Mouse (Mus musculus) ES-Bruce4 (cell line): ENCODE measurements at regions not wholly inside any gene's neighbourhood (a gene's known extent, or its start where the extent isn't known, plus 50 kb on each side); places are given as distances from the start of the nearest gene placed in this dataset.

ENCODE experiments used
- CTCF ChIP-seq: IDR thresholded peaks from one replicate; pipeline ENCODE4 v1.8.1; 2011; ENCODE audit warnings: low read depth, low read length
- EP300 ChIP-seq: IDR thresholded peaks from 2 replicates; pipeline ENCODE4 v1.6.1; 2011; ENCODE audit warnings: low read depth, low read length; ENCODE audit not compliant: insufficient read depth
- POLR2A ChIP-seq: IDR thresholded peaks from one replicate; pipeline ENCODE4 v1.8.1; 2011; ENCODE audit warnings: low read length; ENCODE audit not compliant: insufficient read depth

DNA sequence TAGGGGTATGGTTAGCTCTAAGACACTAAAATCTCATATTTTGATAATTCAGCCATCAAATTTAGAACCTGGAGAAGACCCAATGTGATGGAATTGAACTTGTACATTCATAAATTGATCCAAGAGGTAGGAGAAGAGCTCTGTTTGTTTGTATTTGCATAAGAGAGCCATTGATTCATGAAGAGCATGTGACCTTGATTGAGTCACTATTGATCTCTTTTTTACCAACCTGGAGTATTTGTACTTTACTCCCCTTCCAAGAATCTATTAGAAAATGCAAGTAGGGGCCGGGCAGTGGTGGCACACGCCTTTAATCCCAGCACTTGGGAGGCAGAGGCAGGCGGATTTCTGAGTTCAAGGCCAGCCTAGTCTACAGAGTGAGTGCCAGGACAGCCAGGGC lies 133.5 kb upstream of the Dph6 start:
- TF ChIP-seq CTCF, result no peak
- no peak for TF ChIP-seq POLR2A
- no peak for TF ChIP-seq EP300
